Mouse (Mus musculus) layer of hippocampus, postnatal 10 days (tissue): ENCODE data around the gene Phf21a. TPM values are rescaled to one million over a fixed set of nuclear protein-coding genes. Genes with fewer than 3 reads are reported as not detected.
"Not testable (repeated sequence)": the region's sequence is repeated elsewhere in the genome, so short reads cannot be mapped to it uniquely, and the experiment has no call there.

Experiments
- DNase-seq, 2 experiments: peaks; one replicate each; pipeline ENCODE4 v3.0.0; 2021; ENCODE audit warnings: low spot score in 2 of 2
- total RNA-seq, 2 experiments: library from RNA; stranded (reverse); gene quantifications; 2 replicates each; pipeline ENCODE4 v1.2.3; 2021

Gene Phf21a
- total RNA-seq, 2 experiments from 2014 or later: 75.5 to 83.7 TPM

GRCm38 (mm10) chr2:92076086-92076692 is 16.7 kb upstream of the Phf21a start:
- DNase-seq: peak; percentile 20 to 30

- DNase-seq: no peak
These were observed 10.7 kb upstream of the Phf21a start for GRCm38 (mm10) chr2:92082196-92082595.

GRCm38 (mm10) chr2:92085721-92086120 is 7.2 kb upstream of the Phf21a start:
- no peak for DNase-seq

DNA sequence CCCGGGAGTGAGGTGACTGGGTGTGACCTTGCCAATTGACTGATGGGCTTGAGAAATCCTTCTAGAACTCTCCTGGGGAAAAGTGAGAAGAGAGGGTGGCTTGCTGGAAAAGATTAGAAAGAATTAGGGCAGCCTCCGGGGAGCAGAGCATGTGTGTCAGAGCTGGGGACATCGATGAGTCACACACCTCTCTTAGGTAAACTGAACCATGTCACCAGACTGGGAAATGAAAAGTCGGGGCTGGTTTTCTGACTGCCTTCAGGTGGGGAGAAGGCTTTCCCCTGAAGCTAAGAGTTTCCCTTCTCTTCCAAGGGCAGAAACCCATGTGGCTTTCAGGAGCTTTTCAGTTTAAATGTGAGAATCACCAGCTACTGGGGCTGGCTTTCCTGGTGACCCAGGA is 5.9 kb upstream of the Phf21a start:
- DNase-seq: no peak

GRCm38 (mm10) chr2:92089782-92090181 is 3.1 kb upstream of the Phf21a start:
- DNase-seq: no peak

DNA sequence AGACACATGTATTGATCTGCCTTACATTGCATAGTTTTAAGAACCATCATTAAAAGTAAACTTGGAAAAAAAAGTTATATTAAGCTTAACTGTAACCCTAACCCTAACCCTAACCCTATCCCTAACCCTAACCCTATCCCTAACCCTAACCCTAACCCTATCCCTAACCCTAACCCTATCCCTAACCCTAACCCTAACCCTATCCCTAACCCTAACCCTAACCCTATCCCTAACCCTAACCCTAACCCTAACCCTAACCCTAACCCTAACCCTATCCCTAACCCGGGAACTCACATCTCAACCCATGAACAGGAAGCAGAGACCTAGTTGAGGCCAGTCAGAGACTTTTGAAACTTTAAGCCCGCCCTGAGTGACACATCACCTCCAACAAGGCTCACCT is 586 bp downstream of the Phf21a start:
- not testable (repeated sequence) for DNase-seq

DNA sequence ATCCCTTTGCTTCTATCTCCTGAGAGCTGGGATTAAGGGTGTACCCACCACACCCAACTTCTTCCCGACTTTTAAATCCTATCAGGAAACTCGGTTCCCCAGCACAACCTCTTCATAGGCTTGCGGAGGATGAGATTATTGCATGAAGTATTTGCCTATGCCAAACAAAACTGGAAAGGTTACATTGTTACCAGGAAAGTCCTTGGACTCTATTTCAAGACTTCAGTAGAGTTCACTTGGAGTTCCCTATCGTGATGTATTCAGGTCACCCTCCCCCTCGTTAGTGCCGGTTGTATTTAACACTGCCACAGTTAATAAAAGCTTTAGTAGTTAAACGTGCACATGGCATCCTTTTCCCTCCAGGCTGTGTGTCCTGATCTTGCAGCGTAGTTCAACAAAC is 1.2 kb downstream of the Phf21a start:
- DNase-seq: no peak

DNA sequence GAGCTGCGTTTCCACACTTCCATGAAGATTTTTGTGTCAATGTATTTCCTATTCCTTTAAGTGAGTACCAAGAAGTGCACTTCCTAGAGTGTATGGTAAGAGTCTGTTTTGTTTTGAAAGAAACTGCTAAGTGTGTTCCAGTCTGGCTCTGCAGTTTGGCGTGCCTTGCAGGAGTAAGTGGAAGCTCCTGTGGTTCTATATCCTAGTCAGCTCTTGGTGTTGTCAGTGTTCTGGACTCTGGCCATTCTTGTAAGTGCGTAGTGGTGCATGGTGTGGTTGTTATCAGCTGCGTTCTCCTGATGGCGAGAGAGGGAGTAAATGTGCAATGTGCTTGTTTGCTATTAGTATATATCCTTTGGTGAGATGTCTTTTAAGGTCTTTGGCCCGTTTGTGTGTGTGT is 7.9 kb downstream of the Phf21a start:
- no peak for DNase-seq

DNA sequence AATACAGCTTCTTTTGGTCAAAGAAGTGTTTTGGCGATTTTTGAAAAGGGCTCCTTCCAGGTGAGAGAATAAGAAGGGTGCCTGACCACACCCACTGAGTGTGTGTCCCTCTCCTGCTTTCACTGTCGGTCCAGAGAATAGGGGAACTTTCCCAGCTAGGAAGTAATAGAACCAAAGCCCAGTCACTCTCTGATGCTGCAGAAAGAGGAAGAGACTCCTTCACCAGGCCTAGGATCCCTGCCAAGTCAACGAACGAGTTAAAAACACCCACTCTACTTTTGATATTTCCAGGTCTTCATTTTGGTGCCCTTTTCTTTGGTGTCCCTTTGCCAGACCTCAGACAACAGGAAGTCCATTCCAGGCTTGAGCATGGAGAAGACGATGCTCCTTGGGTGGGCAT is 31.6 kb downstream of the Phf21a start:
- DNase-seq: no peak

- DNase-seq: no peak
These were observed 32.4 kb downstream of the Phf21a start for GRCm38 (mm10) chr2:92125330-92125729.

DNA sequence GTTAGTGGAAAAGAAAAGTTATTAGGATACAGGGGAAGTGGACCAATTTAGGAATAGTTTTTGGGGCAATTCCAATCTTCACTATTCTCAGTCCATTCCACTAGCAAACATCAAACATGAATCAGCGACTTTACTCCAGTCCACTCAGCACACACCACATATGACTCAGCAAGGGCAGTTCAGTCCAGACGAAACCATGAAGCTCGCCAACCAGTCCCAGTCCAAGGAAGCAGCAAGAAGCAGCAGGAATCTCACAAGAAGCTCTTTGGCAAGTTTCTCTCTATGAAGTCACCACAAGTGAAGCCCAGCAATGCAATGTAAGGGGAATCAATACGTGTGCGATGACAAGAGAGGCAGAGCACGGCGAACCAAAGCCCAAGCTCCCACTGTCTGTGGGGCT is 37.2 kb downstream of the Phf21a start:
- no peak for DNase-seq

DNA sequence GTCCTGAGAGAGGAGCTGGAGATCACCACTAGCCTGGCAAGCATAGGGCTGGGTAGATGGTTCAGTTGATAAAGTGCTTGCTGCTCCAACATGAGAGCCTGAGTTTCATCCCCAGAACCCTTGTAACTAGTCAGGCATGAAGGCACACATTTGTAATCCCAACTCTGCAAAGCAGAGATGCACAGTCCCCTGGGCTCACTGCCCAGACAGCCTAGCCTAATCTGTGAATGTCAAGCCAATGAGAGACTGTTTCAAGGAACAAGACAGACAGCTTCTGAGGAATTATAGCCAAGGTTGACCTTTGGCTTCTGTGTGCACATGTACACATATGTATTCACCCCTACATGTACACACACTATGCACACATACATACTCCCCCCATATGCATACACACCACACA is 45.8 kb downstream of the Phf21a start:
- DNase-seq: no peak

GRCm38 (mm10) chr2:92139365-92139764 is 46.4 kb downstream of the Phf21a start:
- DNase-seq: no peak

GRCm38 (mm10) chr2:92140383-92140782 is 47.5 kb downstream of the Phf21a start:
- no peak for DNase-seq

DNA sequence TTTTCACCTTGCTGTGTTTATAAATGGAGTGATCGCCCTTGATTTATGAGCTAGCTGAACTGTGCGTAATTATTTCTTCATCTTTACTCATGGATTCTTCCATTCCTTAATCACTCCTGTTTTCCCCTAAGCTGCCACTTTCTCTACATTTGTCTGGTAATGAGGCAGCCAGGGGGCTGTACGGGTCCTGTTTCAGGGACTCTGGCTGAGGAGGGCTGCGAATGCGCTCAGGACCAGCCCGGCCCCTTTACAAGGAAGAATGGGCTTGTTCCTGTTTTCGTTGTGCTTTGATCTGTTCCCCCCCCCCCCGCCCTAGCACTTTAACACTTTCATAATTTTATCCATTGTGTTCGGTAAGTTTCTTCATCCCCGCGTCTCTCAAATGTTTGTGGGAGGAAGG is 48.2 kb downstream of the Phf21a start:
- no peak for DNase-seq

- no peak for DNase-seq
These were observed 51.0 kb downstream of the Phf21a start for GRCm38 (mm10) chr2:92143932-92144331.

DNA sequence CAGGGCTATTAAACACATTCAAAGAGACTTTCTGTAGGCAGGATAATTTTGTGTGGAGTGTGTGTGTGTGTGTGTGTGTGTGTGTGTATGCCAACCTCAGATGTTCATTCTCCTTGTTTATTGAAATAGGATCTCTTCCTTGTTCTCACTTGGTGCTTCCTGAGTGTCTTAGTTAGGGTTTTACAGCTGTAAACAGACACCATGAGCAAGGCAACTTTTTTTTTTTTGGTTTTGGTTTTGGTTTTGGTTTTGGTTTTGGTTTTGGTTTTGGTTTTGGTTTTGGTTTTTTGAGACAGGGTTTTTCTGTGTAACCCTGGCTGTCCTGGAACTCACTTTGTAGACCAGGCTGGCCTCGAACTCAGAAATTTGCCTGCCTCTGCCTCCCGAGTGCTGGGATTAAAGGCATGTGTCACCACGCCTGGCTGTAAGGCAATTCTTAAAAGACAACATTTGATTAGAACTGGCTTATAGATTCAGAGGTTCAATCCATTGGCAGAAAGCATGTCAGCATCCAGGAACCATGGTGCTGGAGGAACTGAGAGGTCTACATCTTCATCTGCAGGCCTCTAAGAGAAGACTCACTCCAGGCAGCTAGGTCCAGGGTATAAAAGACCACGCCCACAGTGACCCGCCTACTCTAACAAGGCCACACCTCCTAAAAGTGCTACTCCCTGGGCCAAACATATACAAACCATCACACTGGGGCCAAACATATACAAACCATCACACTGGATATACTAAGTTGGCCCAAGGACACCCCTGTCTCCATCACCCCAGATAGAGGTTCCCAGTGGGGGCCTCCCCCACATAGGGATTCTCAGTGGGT is 55.2 kb downstream of the Phf21a start:
- DNase-seq: not testable (repeated sequence)

- no peak for DNase-seq
These were observed 71.4 kb downstream of the Phf21a start for GRCm38 (mm10) chr2:92164291-92164690.

DNA sequence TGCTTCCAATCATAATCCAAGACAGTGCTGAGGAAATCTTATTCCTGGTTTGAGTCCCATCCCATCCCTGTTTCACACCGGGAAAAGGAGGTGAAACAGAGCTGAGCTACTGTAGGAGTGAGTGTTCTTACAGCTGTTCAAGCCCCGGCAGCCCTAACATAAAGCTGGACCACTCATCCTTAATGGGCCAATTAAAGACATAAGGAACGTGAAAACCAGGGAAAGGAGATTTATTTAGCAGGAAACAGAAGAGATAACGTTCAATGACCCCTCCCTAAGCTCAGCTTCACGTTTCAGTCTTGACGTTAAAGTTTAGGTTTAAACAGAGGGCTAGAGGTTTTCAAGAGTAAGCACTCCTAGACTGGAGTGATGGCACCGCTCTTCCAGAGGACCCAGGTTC is 74.0 kb downstream of the Phf21a start:
- no peak for DNase-seq

GRCm38 (mm10) chr2:92171046-92171643 is 78.2 kb downstream of the Phf21a start:
- DNase-seq: no peak

DNA sequence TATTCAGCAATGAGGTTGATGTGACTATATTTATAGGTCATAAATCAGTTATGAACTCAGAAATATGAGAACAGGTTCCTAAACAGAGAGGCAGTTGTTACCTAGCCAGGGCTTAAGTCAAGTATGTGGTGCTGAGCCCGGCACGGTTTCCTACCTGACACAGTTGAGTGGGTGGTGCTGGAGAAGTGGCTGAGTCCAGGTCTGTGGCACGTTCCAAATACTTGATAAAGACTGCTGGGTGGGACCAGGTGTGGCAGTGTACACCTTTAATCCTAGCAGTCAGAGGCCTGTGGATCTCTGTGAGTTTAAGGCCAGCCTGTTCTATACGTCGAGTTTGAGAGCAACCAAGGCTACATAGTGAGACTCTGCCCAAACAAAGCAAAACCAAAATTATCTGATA is 79.4 kb downstream of the Phf21a start:
- DNase-seq: no peak

GRCm38 (mm10) chr2:92173186-92173585 is 80.3 kb downstream of the Phf21a start:
- DNase-seq: no peak

DNA sequence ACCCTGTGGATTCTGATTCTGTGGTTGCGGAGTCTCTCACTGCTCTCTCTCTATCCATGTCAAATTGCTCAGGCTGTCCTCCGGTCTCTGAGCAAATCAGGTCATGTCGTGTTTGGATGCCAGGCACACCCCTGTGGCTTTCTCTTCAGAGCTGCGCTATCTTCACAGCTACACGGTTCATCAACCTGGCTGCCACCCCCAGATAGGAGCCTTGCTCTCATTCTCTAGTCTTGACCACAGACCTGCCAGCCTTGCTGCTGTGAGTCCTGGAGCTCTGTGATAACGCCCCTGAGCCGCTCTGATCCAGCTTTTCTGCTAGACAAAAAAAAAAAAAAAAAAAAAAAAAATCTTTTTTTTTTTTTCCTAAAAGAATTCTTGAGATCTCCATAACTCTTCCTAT is 81.3 kb downstream of the Phf21a start:
- no peak for DNase-seq
